Mouse (Mus musculus) activated CD4-positive, CD25-positive, alpha-beta regulatory T cell (primary cell): ENCODE results near the gene Aldh9a1. TPM values are rescaled to one million over a fixed set of nuclear protein-coding genes. Genes with fewer than 3 reads are reported as not detected.

Source experiments
- polyA plus RNA-seq, 2 experiments: library from polyadenylated mRNA; unstranded; fragments of 100-300 nt; shearing (Covaris generic); gene quantifications; one replicate each; pipeline ENCODE4 v1.2.1; 2017

The Aldh9a1 gene
- polyA plus RNA-seq: 10 to 100 TPM; 55.0 to 60.2 TPM

GRCm38 (mm10) chr1:167349815-167350596 is at the start of gene Aldh9a1:
Gene Aldh9a1 (plus strand): TSS chr1:167349991.

GRCm38 (mm10) chr1:167308261-167309054 is 41.3 kb upstream of the Aldh9a1 start, which contains the start of gene Tmco1:
Gene Tmco1 (plus strand): TSS chr1:167308378.

GRCm38 (mm10) chr1:167393683-167394492 is 44.1 kb downstream of the Aldh9a1 start, which contains the start of gene Mgst3:
Gene Mgst3 (minus strand): TSS chr1:167393841.

Other genes starting within 250 kb of the Aldh9a1 start
- 100 to 1,000 TPM in 1 of 2 experiments, 10 to 100 TPM in 1; 76.1 to 104 TPM for gene Uck2, start 64.7 kb upstream of the Aldh9a1 start, polyA plus RNA-seq
- gene Tmco1, start 41.6 kb upstream of the Aldh9a1 start, polyA plus RNA-seq: 10 to 100 TPM; 77.6 to 95.1 TPM
- 1 to 10 TPM; 3.0 to 3.8 TPM for gene Mgst3, start 43.9 kb downstream of the Aldh9a1 start, polyA plus RNA-seq
- not detected for gene Lrrc52, start 116.8 kb downstream of the Aldh9a1 start, polyA plus RNA-seq
- gene Rxrg, start 248.4 kb downstream of the Aldh9a1 start, polyA plus RNA-seq: not detected